Mouse (Mus musculus) heart, adult 2 months (tissue): ENCODE data around the gene Tmc2.

Experiments used
- CTCF ChIP-seq: fragments of 200-600 bp; IDR thresholded peaks from 2 replicates; pipeline ENCODE4 v1.8.1; 2022; ENCODE audit warnings: antibody characterized with exemption, mild to moderate bottlenecking, moderate library complexity
- EP300 ChIP-seq: fragments of 200-500 bp; IDR thresholded peaks from 2 replicates; pipeline ENCODE4 v1.6.1; 2011; ENCODE audit warnings: low read depth, low read length, control low read depth; ENCODE audit not compliant: insufficient read depth

DNA sequence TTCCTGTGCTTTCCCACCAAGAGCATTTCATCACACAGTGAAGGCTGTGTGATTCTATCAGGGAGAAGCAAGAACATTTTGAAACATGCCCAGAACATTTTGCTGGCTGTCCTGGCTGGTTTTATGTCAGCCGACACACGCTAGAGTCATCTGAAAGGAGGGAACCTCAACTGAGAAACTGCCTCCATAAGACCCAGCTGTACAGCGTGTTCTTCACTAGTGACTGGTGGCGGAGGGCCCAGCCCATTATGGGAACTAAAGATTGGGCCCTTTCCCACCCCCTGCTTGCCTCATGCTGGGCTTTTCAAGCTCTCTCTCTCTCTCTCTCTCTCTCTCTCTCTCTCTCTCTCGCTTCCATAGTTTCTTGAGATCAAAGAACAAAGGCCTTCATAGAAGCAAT is 6.0 kb downstream of the Tmc2 start:
- TF ChIP-seq CTCF (no peak), EP300 (no peak)
